Mouse (Mus musculus) lung, postnatal 0 days (tissue): ENCODE measurements at regions not wholly inside any gene's neighbourhood (a gene's known extent, or its start where the extent isn't known, plus 50 kb on each side); places are given as distances from the start of the nearest gene placed in this dataset.

Source experiments
- CTCF ChIP-seq: IDR thresholded peaks from 2 replicates; pipeline ENCODE4 v1.5.1; 2016; ENCODE audit warnings: antibody characterized with exemption, mild to moderate bottlenecking
- EP300 ChIP-seq: IDR thresholded peaks from 2 replicates; pipeline ENCODE4 v1.6.1; 2016; ENCODE audit warnings: antibody characterized with exemption, mild to moderate bottlenecking, control low read depth

- TF ChIP-seq CTCF: no peak
- TF ChIP-seq EP300: no peak
Measured at GRCm38 (mm10) chr12:12668919-12669318, 272.8 kb downstream of the Mycn start.
